Mouse (Mus musculus): ENCODE measurements around the gene Hmgb1.

The Hmgb1 gene

GRCm38 (mm10) chr5:149185806-149186205 lies 1.5 kb upstream of the Hmgb1 start:
- no peak for DNase-seq (ENCODE audit: low spot score)

- peak; percentile 67 for DNase-seq (ENCODE audit: low spot score)
Measured at GRCm38 (mm10) chr5:149184844-149185186, 526 bp upstream of the Hmgb1 start.

- DNase-seq (ENCODE audit: low spot score), result peak; percentile 85
Measured at GRCm38 (mm10) chr5:149183721-149184103, 577 bp downstream of the Hmgb1 start.

GRCm38 (mm10) chr5:149183122-149183521 lies 1.2 kb downstream of the Hmgb1 start:
- peak; percentile 35 for DNase-seq (ENCODE audit: low spot score)

GRCm38 (mm10) chr5:149182186-149182870 lies 2.0 kb downstream of the Hmgb1 start:
- DNase-seq (ENCODE audit: low spot score), result no peak

- DNase-seq (ENCODE audit: low spot score), result no peak
Measured at GRCm38 (mm10) chr5:149179826-149180225, 4.5 kb downstream of the Hmgb1 start.

- DNase-seq (ENCODE audit: low spot score), result no peak
Measured at GRCm38 (mm10) chr5:149178095-149178494, 6.2 kb downstream of the Hmgb1 start.

GRCm38 (mm10) chr5:149175736-149176135 lies 8.6 kb downstream of the Hmgb1 start:
- no peak for DNase-seq (ENCODE audit: low spot score)

- DNase-seq (ENCODE audit: low spot score), result no peak
Measured at GRCm38 (mm10) chr5:149174527-149174926, 9.8 kb downstream of the Hmgb1 start.

- DNase-seq (ENCODE audit: low spot score), result no peak
Measured at GRCm38 (mm10) chr5:149172246-149172645, 12.0 kb downstream of the Hmgb1 start.

- peak; percentile 35 for DNase-seq (ENCODE audit: low spot score)
Measured at GRCm38 (mm10) chr5:149170841-149171588, 13.3 kb downstream of the Hmgb1 start.

- no peak for DNase-seq (ENCODE audit: low spot score)
Measured at GRCm38 (mm10) chr5:149168816-149169215, 15.5 kb downstream of the Hmgb1 start.

- DNase-seq (ENCODE audit: low spot score), result no peak
Measured at GRCm38 (mm10) chr5:149168051-149168450, 16.2 kb downstream of the Hmgb1 start.

GRCm38 (mm10) chr5:149166011-149166410 lies 18.3 kb downstream of the Hmgb1 start:
- DNase-seq (ENCODE audit: low spot score), result no peak

- no peak for DNase-seq (ENCODE audit: low spot score)
Measured at GRCm38 (mm10) chr5:149164881-149165280, 19.4 kb downstream of the Hmgb1 start.

- no peak for DNase-seq (ENCODE audit: low spot score)
Measured at GRCm38 (mm10) chr5:149162890-149163289, 21.4 kb downstream of the Hmgb1 start.

GRCm38 (mm10) chr5:149160469-149160868 lies 23.8 kb downstream of the Hmgb1 start:
- DNase-seq (ENCODE audit: low spot score), result no peak

- DNase-seq (ENCODE audit: low spot score), result no peak
Measured at GRCm38 (mm10) chr5:149159021-149159420, 25.3 kb downstream of the Hmgb1 start.

GRCm38 (mm10) chr5:149156886-149157563 lies 27.3 kb downstream of the Hmgb1 start:
- no peak for DNase-seq (ENCODE audit: low spot score)

- DNase-seq (ENCODE audit: low spot score), result no peak
Measured at GRCm38 (mm10) chr5:149152774-149153155, 31.5 kb downstream of the Hmgb1 start.

- DNase-seq (ENCODE audit: low spot score), result no peak
Measured at GRCm38 (mm10) chr5:149152063-149152773, 32.1 kb downstream of the Hmgb1 start.

- DNase-seq (ENCODE audit: low spot score), result no peak
Measured at GRCm38 (mm10) chr5:149150882-149151281, 33.4 kb downstream of the Hmgb1 start.

Measured in adipocyte (in vitro differentiated cells).